ENCODE assay signal across 27 mouse cellular contexts in the genomic region with DNA sequence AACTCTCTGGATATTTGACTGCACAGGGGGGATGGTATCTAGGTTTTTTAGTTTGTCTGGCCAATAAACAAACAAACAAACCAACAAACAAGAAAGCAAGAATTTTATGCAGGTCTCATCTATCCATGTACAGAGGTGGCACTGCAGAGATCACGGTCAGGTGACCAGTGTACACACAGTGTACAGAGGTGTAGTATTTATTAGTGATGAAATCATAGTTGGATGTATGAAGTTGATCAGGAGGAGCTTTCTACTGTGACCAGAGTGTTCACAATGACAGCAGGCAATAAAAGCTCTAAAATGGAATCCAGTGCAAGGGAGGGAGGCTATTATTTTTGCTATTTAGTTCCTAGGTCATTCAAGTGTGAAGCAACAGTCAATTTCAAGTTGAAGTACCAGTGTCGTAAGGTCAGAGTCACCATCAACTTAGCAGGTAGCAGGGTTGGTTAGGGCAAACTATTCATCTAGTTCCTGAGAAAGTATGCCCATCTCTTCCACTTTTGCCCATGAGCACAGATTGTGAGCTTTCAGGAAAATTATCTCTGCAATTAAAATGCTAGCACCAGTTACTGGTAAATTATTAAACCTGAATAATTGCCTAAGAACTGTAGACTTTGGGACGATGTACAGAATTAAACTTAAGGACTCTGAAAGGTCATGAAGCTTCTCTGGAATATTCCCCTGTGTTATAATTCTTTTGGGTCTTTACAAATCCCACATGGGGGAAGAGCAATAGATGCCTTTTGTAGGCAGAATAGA.
DNase-seq lines count a peak whose midpoint lies in the region; ATAC-seq lines count a peak whose summit lies in the region.
"Had no signal": no experiment of that assay in that cellular context is flagged by ENCODE, and none has a peak within 500 bp of the region (broad histone marks: within the 10 kb centered on the region; RNA-seq: fewer than 3 reads in every experiment).

No protein-coding gene starts in this region.

- 64% methylated on average over 3 of the region's 3 CpGs for WGBS in kidney, embryonic 16.5 days

- DNase-seq in kidney, adult 9 months, result peak; percentile 22
- DNase-seq in kidney, postnatal 4 days, result no peak
- DNase-seq in kidney, adult 11 months, result no peak
- DNase-seq in kidney, postnatal 14 days, result peak; percentile 20
- DNase-seq in adrenal gland, postnatal 25 days, result no peak
- DNase-seq: adrenal gland, adult 2 months; adrenal gland, postnatal 14 days; cerebellum, adult 11-12 months; cerebellum, adult 8-10 months; cerebellum, postnatal 10 days; cerebellum, postnatal 36 days; embryo, embryonic 11 days; gastrocnemius, postnatal 25 days; heart, adult 18-20 months; heart, postnatal 10 days; heart, postnatal 36 days had no signal

- H3K9ac ChIP-seq in kidney, embryonic 16.5 days (replicated peaks; ENCODE audit: low read length), result no peak overlapping the region
- H3K9ac ChIP-seq: embryonic facial prominence, embryonic 13.5 days; forebrain, embryonic 12.5 days; forebrain, embryonic 15.5 days; heart, embryonic 12.5 days; heart, embryonic 15.5 days; hindbrain, embryonic 13.5 days had no signal

- no peaks in the 10 kb centered on the region for H3K36me3 ChIP-seq in kidney, embryonic 16.5 days (ENCODE audit: insufficient read depth, low read length)
- H3K36me3 ChIP-seq: embryonic facial prominence, embryonic 10.5 days; embryonic facial prominence, embryonic 13.5 days; forebrain, embryonic 12.5 days; forebrain, embryonic 15.5 days; heart, embryonic 12.5 days; heart, embryonic 15.5 days; hindbrain, embryonic 10.5 days; hindbrain, embryonic 13.5 days had no signal

- no peak overlapping the region for H3K4me2 ChIP-seq in kidney, embryonic 16.5 days (replicated peaks; ENCODE audit: low read depth, low read length)
- H3K4me2 ChIP-seq: embryonic facial prominence, embryonic 13.5 days; forebrain, embryonic 12.5 days; forebrain, embryonic 15.5 days; heart, embryonic 12.5 days; heart, embryonic 15.5 days; hindbrain, embryonic 13.5 days had no signal

- 0 out of 2 replicates have a peak, but pooled peaks cover 4% of the 10 kb centered on the region for H3K4me1 ChIP-seq in kidney, embryonic 16.5 days (ENCODE audit: insufficient read depth, low read length)
- H3K4me1 ChIP-seq: embryonic facial prominence, embryonic 10.5 days; embryonic facial prominence, embryonic 13.5 days; forebrain, embryonic 12.5 days; forebrain, embryonic 15.5 days; heart, embryonic 12.5 days; heart, embryonic 15.5 days; hindbrain, embryonic 10.5 days; hindbrain, embryonic 13.5 days had no signal

- peak; percentile 54; the same call in 1 of the 2 replicates for ATAC-seq in kidney, embryonic 16.5 days (ENCODE audit: low FRiP score, low TSS enrichment)
- ATAC-seq: CD4-positive, CD25-positive, alpha-beta regulatory T cell, adult 4 months; forebrain, embryonic 15.5 days had no signal

- no peak overlapping the region for H3K27ac ChIP-seq in kidney, embryonic 16.5 days (ENCODE audit: low read length)
- H3K27ac ChIP-seq: embryonic facial prominence, embryonic 10.5 days; embryonic facial prominence, embryonic 13.5 days; forebrain, embryonic 12.5 days; forebrain, embryonic 15.5 days; heart, embryonic 15.5 days; hindbrain, embryonic 10.5 days; hindbrain, embryonic 13.5 days had no signal

- H3K9me3 ChIP-seq in kidney, embryonic 16.5 days (ENCODE audit: low read length), result no peaks in the 10 kb centered on the region
- H3K9me3 ChIP-seq: embryonic facial prominence, embryonic 10.5 days; embryonic facial prominence, embryonic 13.5 days; forebrain, embryonic 12.5 days; forebrain, embryonic 15.5 days; heart, embryonic 12.5 days; heart, embryonic 15.5 days; hindbrain, embryonic 10.5 days; hindbrain, embryonic 13.5 days had no signal

- no peak overlapping the region for H3K4me3 ChIP-seq in kidney, embryonic 16.5 days (ENCODE audit: low read length)
- H3K4me3 ChIP-seq: embryonic facial prominence, embryonic 10.5 days; embryonic facial prominence, embryonic 13.5 days; erythroblast, embryonic 14.5 days; forebrain, embryonic 12.5 days; forebrain, embryonic 15.5 days; heart, embryonic 12.5 days; heart, embryonic 15.5 days; hindbrain, embryonic 10.5 days; hindbrain, embryonic 13.5 days had no signal

- H3K27me3 ChIP-seq in kidney, embryonic 16.5 days (ENCODE audit: insufficient read depth, low read length), result no peaks in the 10 kb centered on the region
- H3K27me3 ChIP-seq: embryonic facial prominence, embryonic 13.5 days; forebrain, embryonic 12.5 days; forebrain, embryonic 15.5 days; heart, embryonic 12.5 days; heart, embryonic 15.5 days; hindbrain, embryonic 13.5 days had no signal

Comparison
In these comparisons a context has a peak if more than half of its experiments do, and no peak if none do; other contexts are left out.
1. DNase-seq: peak in kidney, adult 9 months (single experiment) and kidney, postnatal 14 days (single experiment); none in kidney, postnatal 4 days (0 of 2), kidney, adult 11 months (single experiment) and adrenal gland, postnatal 25 days (single experiment).